Mouse (Mus musculus) limb, embryonic 12.5 days (tissue): ENCODE measurements around the gene Msrb1. TPM values are rescaled to one million over a fixed set of nuclear protein-coding genes. Genes with fewer than 3 reads are reported as not detected.
"Not testable (repeated sequence)": the region's sequence is repeated elsewhere in the genome, so short reads cannot be mapped to it uniquely, and the experiment has no call there.

Source experiments
- ATAC-seq: fragments of 200-750 bp; cut with Nextera tagmentation; 2 replicates; pipeline ENCODE4 v1.8.0; 2017; ENCODE audit warnings: low read depth, moderate TSS enrichment; ENCODE audit not compliant: insufficient number of reproducible peaks, insufficient read depth, low FRiP score, low TSS enrichment
- H3K27ac ChIP-seq: fragments of 300-500 bp; sonication (generic); 2 replicates; pipeline ENCODE4 v1.5.1; 2016; ENCODE audit warnings: mild to moderate bottlenecking, moderate library complexity
- H3K27me3 ChIP-seq: fragments of 300-500 bp; sonication (generic); 2 replicates; pipeline ENCODE4 v1.6.1; 2016; ENCODE audit warnings: mild to moderate bottlenecking, moderate library complexity
- H3K36me3 ChIP-seq: fragments of 300-500 bp; sonication (generic); 2 replicates; pipeline ENCODE4 v1.6.1; 2016; ENCODE audit warnings: mild to moderate bottlenecking, moderate library complexity
- H3K4me1 ChIP-seq: fragments of 300-500 bp; sonication (generic); replicated peaks from 2 replicates; pipeline ENCODE4 v1.6.1; 2016
- H3K4me2 ChIP-seq: fragments of 300-500 bp; sonication (generic); 2 replicates; pipeline ENCODE4 v1.6.1; 2016; ENCODE audit warnings: mild to moderate bottlenecking, moderate library complexity
- H3K4me3 ChIP-seq: fragments of 300-500 bp; sonication (generic); replicated peaks from 2 replicates; pipeline ENCODE4 v1.5.1; 2016; ENCODE audit warnings: mild to moderate bottlenecking
- H3K9ac ChIP-seq: fragments of 300-500 bp; sonication (generic); replicated peaks from 2 replicates; pipeline ENCODE4 v1.6.1; 2016; ENCODE audit warnings: mild to moderate bottlenecking, moderate library complexity
- H3K9me3 ChIP-seq: fragments of 300-500 bp; sonication (generic); 2 replicates; pipeline ENCODE4 v1.6.1; 2016; ENCODE audit warnings: mild to moderate bottlenecking, moderate library complexity
- WGBS: fragments of 180-500 bp; shearing (Covaris S2); methylation state at CpG from one replicate; pipeline ENCODE4 v1.1.7; 2016; 5-methylcytosine and 5-hydroxymethylcytosine counted together
- polyA plus RNA-seq: library from polyadenylated mRNA; unstranded; fragments of >200 nt; fragmentation: Nextera tagmentation; extraction: Ambion mirVana; gene quantifications from 2 replicates; pipeline ENCODE4 v1.2.1, GENCODE M21; 2016

Msrb1 gene
- polyA plus RNA-seq, 1 experiment from 2014 or later = 22.7 TPM

DNA sequence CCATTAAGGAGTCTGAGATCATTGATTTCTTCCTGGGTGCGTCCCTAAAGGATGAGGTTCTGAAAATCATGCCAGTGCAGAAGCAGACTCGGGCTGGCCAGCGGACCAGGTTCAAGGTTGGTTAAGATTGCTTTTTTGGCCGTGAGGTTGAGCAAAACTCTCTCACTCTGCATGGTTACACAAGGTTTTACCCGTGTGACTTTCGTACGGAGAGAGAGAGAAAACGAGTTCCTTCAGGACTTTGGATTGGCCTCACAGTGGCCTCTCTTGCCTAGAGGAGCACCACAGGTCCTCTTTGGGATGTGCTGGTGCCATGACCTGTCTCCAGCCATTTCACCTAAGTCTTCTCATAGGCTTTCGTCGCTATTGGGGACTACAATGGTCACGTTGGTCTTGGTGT, 15.8 kb upstream of the Msrb1 start:
- peak overlapping the region; percentile 93 for H3K27ac ChIP-seq
- not testable (repeated sequence) for H3K27me3 ChIP-seq, ATAC-seq, H3K9me3 ChIP-seq
- H3K4me3 ChIP-seq = peak overlapping the region; percentile 81
- peaks cover 49% of the 10 kb centered on the region for H3K36me3 ChIP-seq
- H3K4me2 ChIP-seq = peak overlapping the region; percentile 82
- H3K9ac ChIP-seq = peak overlapping the region; percentile 88
- under 1% methylated on average over 11 of the region's 11 CpGs for WGBS
- peaks cover 32% of the 10 kb centered on the region for H3K4me1 ChIP-seq

DNA sequence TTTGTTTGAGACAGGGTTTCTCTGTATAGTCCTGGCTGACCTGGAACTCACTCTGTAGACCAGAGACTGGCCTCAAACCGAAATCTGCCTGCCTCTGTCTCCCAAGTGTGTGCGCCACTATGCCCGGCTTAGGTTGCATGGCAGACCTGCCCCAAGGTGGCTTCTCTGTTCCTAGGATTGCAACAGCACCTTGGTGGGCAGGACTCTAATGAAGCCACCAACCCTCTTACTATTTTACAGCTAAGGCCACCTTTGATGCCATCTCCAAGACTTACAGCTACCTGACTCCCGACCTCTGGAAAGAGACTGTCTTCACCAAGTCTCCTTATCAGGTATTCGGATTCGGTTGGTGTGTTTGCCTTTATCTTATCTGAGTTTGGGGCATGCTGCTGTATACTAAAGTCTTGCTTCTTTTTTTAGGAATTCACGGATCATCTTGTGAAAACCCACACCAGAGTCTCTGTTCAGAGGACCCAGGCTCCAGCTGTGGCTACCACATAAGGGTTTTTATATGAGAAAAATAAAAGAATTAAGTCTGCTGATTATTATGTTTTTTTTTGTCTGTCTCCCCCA, 15.0 kb upstream of the Msrb1 start:
- H3K4me1 ChIP-seq = peaks cover 32% of the 10 kb centered on the region
- H3K9me3 ChIP-seq, H3K27ac ChIP-seq, H3K27me3 ChIP-seq, ATAC-seq: not testable (repeated sequence)
- WGBS = 57% methylated on average over 7 of the region's 7 CpGs
- H3K4me3 ChIP-seq = peak overlapping the region; percentile 81
- peak overlapping the region; percentile 82 for H3K4me2 ChIP-seq
- peak overlapping the region; percentile 65 for H3K9ac ChIP-seq
- peaks cover 41% of the 10 kb centered on the region for H3K36me3 ChIP-seq

GRCm38 (mm10) chr17:24722220-24722924, 14.1 kb upstream of the Msrb1 start:
- Histone ChIP-seq H3K27me3 (no peaks in the 10 kb centered on the region), H3K27ac (no peak overlapping the region), H3K36me3 (peaks cover 33% of the 10 kb centered on the region), H3K9me3 (no peaks in the 10 kb centered on the region), H3K4me3 (0 out of 2 replicates have a peak overlapping the region, but pooled peaks have one; percentile 8), H3K9ac (0 out of 2 replicates have a peak overlapping the region, but pooled peaks have one; percentile 19), H3K4me1 (peaks cover 32% of the 10 kb centered on the region), H3K4me2 (peak overlapping the region; percentile 82)
- no peak for ATAC-seq
- 34% methylated on average over 13 of the region's 13 CpGs for WGBS

- Histone ChIP-seq H3K4me2 (peak overlapping the region; percentile 82), H3K27ac (peak overlapping the region; percentile 80; the same call in 1 of the 2 replicates), H3K9ac (peak overlapping the region; percentile 88), H3K4me1 (peaks cover 32% of the 10 kb centered on the region), H3K9me3 (no peaks in the 10 kb centered on the region), H3K4me3 (peak overlapping the region; percentile 81), H3K27me3 (no peaks in the 10 kb centered on the region), H3K36me3 (peaks cover 24% of the 10 kb centered on the region)
- no peak for ATAC-seq
- WGBS = 5% methylated on average over 12 of the region's 12 CpGs
Observed at GRCm38 (mm10) chr17:24723122-24723880, 13.1 kb upstream of the Msrb1 start.

DNA sequence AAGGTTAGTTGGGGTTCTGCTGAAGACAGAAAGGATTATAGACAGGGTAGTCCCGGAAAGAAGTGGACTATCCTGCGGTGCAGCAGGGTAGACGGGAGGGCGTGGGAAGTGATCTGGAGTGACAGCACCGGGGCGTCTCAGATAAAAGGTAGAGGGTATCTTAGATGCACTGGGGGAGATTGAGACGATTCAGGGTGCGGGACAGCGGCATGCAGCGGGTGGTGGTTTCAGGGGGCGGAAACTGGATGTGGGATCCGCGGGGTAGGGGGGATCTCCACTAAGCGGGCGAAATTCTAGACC, 12.6 kb upstream of the Msrb1 start:
- H3K36me3 ChIP-seq = peaks cover 18% of the 10 kb centered on the region
- WGBS = under 1% methylated on average over 15 of the region's 15 CpGs

GRCm38 (mm10) chr17:24724184-24724583, 12.3 kb upstream of the Msrb1 start, which contains the start of gene Ndufb10:
Ndufb10 (minus strand) TSS chr17:24724478.
- H3K36me3 ChIP-seq = peaks cover 18% of the 10 kb centered on the region
- H3K4me2 ChIP-seq = peak within 1 kb of the TSS; percentile 82
- H3K4me1 ChIP-seq = peaks cover 26% of the 10 kb centered on the region
- peaks cover 3% of the 10 kb centered on the region; the same call in 1 of the 2 replicates for H3K27me3 ChIP-seq
- H3K4me3 ChIP-seq = peak within 1 kb of the TSS; percentile 81
- no peaks in the 10 kb centered on the region for H3K9me3 ChIP-seq
- ATAC-seq = peak; percentile 65
- H3K27ac ChIP-seq = peak within 1 kb of the TSS; percentile 80
- WGBS = under 1% methylated on average over 30 of the region's 30 CpGs
- peak within 1 kb of the TSS; percentile 88 for H3K9ac ChIP-seq

More for the DNA sequence above, 12.6 kb upstream of the Msrb1 start:
- Histone ChIP-seq H3K27ac (peak overlapping the region; percentile 80), H3K4me1 (peaks cover 28% of the 10 kb centered on the region), H3K4me3 (peak overlapping the region; percentile 81), H3K27me3 (peaks cover 3% of the 10 kb centered on the region; the same call in 1 of the 2 replicates), H3K9ac (peak overlapping the region; percentile 88), H3K4me2 (peak overlapping the region; percentile 82), H3K9me3 (no peaks in the 10 kb centered on the region)
- no peak for ATAC-seq

DNA sequence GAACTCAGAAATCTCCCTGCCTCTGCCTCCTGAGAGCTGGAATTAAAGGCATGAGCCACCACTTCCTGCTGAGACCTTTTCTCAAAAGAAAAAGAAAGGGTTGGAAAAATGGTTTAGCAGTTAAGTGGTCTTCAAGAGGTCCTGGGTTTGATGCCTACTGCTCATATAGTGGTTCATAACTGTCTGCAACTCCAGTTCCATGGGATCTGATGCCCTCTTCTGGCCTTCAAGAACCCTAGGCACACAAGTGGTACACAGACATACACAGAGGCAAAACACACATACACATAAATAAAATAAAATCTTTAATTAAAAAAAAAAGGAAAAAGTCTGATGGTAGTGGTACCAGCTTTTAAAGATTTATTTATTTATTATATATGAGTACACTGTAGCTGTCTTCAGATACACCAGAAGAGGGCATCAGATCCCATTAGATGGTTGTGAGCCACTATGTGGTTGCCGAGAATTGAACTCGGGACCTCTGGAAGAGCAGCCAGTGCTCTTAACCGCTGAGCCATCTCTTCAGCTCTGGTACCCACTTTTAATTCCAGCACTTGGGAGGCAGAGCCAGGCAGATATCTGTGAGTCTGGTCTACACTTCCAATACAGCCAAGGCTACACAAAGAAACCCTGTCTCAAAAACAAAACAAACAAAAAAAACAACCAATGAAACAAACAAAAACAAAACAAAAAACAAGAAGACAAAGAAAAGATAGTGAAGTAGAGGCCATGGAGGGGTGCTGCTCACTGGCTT, 10.6 kb upstream of the Msrb1 start:
- Histone ChIP-seq H3K9me3 (no peaks in the 10 kb centered on the region), H3K4me2 (no peak overlapping the region), H3K4me1 (peaks cover 26% of the 10 kb centered on the region), H3K9ac (no peak overlapping the region), H3K27me3 (peaks cover 3% of the 10 kb centered on the region; the same call in 1 of the 2 replicates), H3K36me3 (peaks cover 16% of the 10 kb centered on the region), H3K27ac (no peak overlapping the region), H3K4me3 (no peak overlapping the region)
- 71% methylated on average over 3 of the region's 3 CpGs for WGBS
- ATAC-seq = no peak

- Histone ChIP-seq H3K36me3 (peaks cover under 1% of the 10 kb centered on the region), H3K27ac (no peak within 1 kb of the TSS), H3K4me2 (no peak within 1 kb of the TSS), H3K4me1 (peaks cover 10% of the 10 kb centered on the region), H3K9ac (no peak within 1 kb of the TSS; the same call in 1 of the 2 replicates), H3K4me3 (no peak within 1 kb of the TSS), H3K27me3 (peaks cover 14% of the 10 kb centered on the region; the same call in 1 of the 2 replicates), H3K9me3 (no peaks in the 10 kb centered on the region)
- ATAC-seq = no peak
- 58% methylated on average over 2 of the region's 2 CpGs for WGBS
Observed at GRCm38 (mm10) chr17:24727618-24728017, 8.8 kb upstream of the Msrb1 start, which contains the start of gene Rpl3l. Rpl3l (plus strand) TSS chr17:24727820.

GRCm38 (mm10) chr17:24728184-24728583, 8.3 kb upstream of the Msrb1 start:
- Histone ChIP-seq H3K4me1 (peaks cover 5% of the 10 kb centered on the region), H3K36me3 (no peaks in the 10 kb centered on the region), H3K9ac (no peak overlapping the region; the same call in 1 of the 2 replicates), H3K4me2 (no peak overlapping the region), H3K4me3 (no peak overlapping the region), H3K9me3 (no peaks in the 10 kb centered on the region), H3K27me3 (peaks cover 14% of the 10 kb centered on the region; the same call in 1 of the 2 replicates), H3K27ac (no peak overlapping the region)
- ATAC-seq = no peak
- whole genome bisulfite sequencing = 69% methylated on average over 17 of the region's 17 CpGs

- no peaks in the 10 kb centered on the region for H3K36me3 ChIP-seq
- no peak overlapping the region for H3K4me3 ChIP-seq
- H3K9me3 ChIP-seq = no peaks in the 10 kb centered on the region
- no peaks in the 10 kb centered on the region for H3K4me1 ChIP-seq
- no peak overlapping the region for H3K27ac ChIP-seq
- 83% methylated on average over 6 of the region's 6 CpGs for WGBS
- H3K4me2 ChIP-seq = no peak overlapping the region
- H3K27me3 ChIP-seq = peaks cover 14% of the 10 kb centered on the region; the same call in 1 of the 2 replicates
- no peak overlapping the region for H3K9ac ChIP-seq
- no peak for ATAC-seq
Observed at GRCm38 (mm10) chr17:24729067-24729466, 7.4 kb upstream of the Msrb1 start.
